Mouse (Mus musculus): ENCODE results near the gene Sfpq. TPM values are rescaled to one million over a fixed set of nuclear protein-coding genes. Genes with fewer than 3 reads are reported as not detected.

The Sfpq gene
- polyA plus RNA-seq, 1 experiment from 2014 or later: 37.6 TPM

DNA sequence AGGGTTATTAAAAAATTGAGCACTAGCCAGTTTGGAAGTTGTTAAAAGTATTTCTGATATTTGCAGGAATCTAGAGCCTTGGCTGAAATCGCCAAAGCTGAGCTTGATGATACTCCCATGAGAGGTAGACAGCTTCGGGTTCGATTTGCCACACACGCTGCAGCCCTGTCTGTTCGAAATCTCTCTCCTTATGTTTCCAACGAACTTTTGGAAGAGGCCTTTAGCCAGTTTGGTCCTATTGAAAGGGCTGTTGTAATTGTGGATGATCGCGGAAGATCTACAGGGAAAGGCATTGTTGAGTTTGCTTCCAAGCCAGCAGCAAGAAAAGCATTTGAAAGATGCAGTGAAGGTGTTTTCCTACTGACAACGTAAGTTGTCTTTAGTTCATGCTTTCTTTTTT lies 2.1 kb downstream of the Sfpq start:
- H3K36me3 ChIP-seq (ENCODE audit: control insufficient read depth, insufficient read depth, low read length): peaks cover 20% of the 10 kb centered on the region
- no peak overlapping the region for H3K27ac ChIP-seq (ENCODE audit: low read length)
- no peaks in the 10 kb centered on the region for H3K27me3 ChIP-seq (ENCODE audit: control insufficient read depth, insufficient read depth, low read length)
- no peak for ATAC-seq (ENCODE audit: insufficient read depth, low FRiP score)
- WGBS: under 1% methylated on average over 9 of the region's 9 CpGs
- H3K4me1 ChIP-seq (ENCODE audit: control insufficient read depth, insufficient read depth, low read length): peaks cover 21% of the 10 kb centered on the region
- H3K9ac ChIP-seq (ENCODE audit: low read length): peak overlapping the region; percentile 100
- peak overlapping the region; percentile 83 for H3K4me3 ChIP-seq (replicated peaks; ENCODE audit: low read length)
- no peaks in the 10 kb centered on the region for H3K9me3 ChIP-seq (replicated peaks; ENCODE audit: control insufficient read depth, low read length)
- H3K4me2 ChIP-seq (ENCODE audit: low read depth, low read length): peak overlapping the region; percentile 88

DNA sequence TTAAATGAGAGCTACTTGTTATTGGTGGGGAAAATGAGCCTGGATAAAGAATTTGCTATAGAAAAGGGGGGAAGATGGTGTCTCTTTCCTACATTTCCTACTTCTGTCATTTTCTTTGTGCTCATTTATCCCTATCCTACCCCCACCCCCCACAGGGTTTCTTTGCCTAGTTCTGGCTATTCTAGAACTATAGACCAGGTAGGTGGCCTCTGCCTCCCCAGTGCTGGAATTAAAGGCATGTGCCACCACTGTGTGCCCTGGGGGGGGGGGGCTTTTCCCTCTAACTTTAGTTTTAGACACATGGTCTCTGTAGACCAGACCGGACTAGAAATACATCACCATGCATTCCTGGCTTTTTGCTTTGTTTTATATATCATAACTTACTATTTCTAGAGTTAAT lies 3.1 kb downstream of the Sfpq start:
- Histone ChIP-seq H3K36me3 (ENCODE audit: control insufficient read depth, insufficient read depth, low read length) (peaks cover 20% of the 10 kb centered on the region), H3K27ac (ENCODE audit: low read length) (no peak overlapping the region), H3K4me2 (ENCODE audit: low read depth, low read length) (peak overlapping the region; percentile 88), H3K27me3 (ENCODE audit: control insufficient read depth, insufficient read depth, low read length) (no peaks in the 10 kb centered on the region), H3K9me3 (replicated peaks; ENCODE audit: control insufficient read depth, low read length) (no peaks in the 10 kb centered on the region), H3K9ac (ENCODE audit: low read length) (peak overlapping the region; percentile 19; the same call in 1 of the 2 replicates), H3K4me3 (replicated peaks; ENCODE audit: low read length) (peak overlapping the region; percentile 83), H3K4me1 (ENCODE audit: control insufficient read depth, insufficient read depth, low read length) (peaks cover 21% of the 10 kb centered on the region)
- ATAC-seq (ENCODE audit: insufficient read depth, low FRiP score): no peak
- WGBS: 29% methylated on average over 1 of the region's 1 CpGs

DNA sequence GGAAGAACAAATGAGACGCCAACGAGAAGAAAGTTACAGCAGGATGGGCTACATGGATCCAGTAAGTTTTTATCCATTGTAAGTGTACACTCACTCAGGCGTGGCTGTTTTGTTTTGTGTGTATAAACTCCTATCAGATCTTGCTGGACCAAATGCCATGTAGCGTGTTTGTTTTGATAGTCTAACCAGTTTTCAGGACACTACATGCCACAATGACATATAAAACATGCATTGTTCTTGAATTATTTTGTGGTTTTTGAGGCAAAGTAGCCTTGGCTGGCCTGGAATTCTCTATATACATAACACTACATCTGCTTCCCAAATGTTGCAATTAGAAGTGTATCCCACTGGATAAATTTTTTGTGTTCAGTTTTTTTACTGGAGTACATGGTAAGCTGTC lies 5.7 kb downstream of the Sfpq start:
- peaks cover 18% of the 10 kb centered on the region for H3K4me1 ChIP-seq (ENCODE audit: control insufficient read depth, insufficient read depth, low read length)
- no peak overlapping the region for H3K9ac ChIP-seq (ENCODE audit: low read length)
- H3K27ac ChIP-seq (ENCODE audit: low read length): no peak overlapping the region
- no peaks in the 10 kb centered on the region for H3K9me3 ChIP-seq (replicated peaks; ENCODE audit: control insufficient read depth, low read length)
- ATAC-seq (ENCODE audit: insufficient read depth, low FRiP score): no peak
- WGBS: 87% methylated on average over 4 of the region's 4 CpGs
- peaks cover 36% of the 10 kb centered on the region for H3K36me3 ChIP-seq (ENCODE audit: control insufficient read depth, insufficient read depth, low read length)
- no peaks in the 10 kb centered on the region for H3K27me3 ChIP-seq (ENCODE audit: control insufficient read depth, insufficient read depth, low read length)
- no peak overlapping the region for H3K4me2 ChIP-seq (ENCODE audit: low read depth, low read length)
- no peak overlapping the region for H3K4me3 ChIP-seq (replicated peaks; ENCODE audit: low read length)

DNA sequence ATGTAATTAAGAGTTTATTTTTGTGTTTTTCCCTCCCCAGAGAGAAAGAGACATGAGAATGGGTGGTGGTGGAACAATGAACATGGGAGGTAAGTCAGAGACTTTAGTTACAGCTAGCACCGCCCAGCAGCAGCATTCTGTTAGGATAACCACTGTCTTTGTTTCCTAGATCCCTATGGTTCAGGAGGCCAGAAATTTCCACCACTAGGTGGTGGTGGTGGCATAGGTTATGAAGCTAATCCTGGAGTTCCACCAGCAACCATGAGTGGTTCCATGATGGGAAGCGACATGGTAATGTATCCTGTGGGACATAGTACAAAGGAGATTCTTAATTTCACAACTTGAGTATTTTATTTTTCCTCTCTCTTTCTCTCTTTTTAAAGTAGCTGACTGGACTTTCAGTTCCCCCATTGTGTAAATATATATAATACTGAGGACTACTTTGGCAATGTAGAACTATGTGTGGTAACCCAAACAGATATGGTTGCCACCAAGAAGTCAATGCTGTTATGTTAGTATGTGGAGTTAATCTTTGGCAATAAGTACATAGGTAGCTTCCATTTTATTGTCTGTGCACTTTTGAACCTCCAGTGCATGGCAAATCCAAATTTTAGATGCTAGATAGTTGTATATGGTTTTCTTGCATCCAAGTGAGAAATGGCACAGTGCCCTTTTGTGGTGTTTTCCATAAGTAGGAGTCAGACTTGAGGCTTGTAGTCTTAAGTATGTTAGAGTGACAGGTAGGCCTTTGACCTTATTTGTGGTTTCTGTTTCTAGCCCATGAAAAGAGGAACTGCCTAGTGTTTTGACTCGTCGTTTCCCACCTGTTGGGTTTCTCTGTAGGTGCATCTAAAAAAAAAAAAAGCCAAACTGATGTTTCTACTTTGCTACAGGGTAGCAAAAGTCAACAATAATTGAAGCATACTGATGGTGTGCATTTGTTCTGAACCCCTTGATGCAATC lies 6.4 kb downstream of the Sfpq start:
- H3K36me3 ChIP-seq (ENCODE audit: control insufficient read depth, insufficient read depth, low read length): peaks cover 40% of the 10 kb centered on the region
- no peak overlapping the region for H3K27ac ChIP-seq (ENCODE audit: low read length)
- WGBS: 60% methylated on average over 4 of the region's 4 CpGs

DNA sequence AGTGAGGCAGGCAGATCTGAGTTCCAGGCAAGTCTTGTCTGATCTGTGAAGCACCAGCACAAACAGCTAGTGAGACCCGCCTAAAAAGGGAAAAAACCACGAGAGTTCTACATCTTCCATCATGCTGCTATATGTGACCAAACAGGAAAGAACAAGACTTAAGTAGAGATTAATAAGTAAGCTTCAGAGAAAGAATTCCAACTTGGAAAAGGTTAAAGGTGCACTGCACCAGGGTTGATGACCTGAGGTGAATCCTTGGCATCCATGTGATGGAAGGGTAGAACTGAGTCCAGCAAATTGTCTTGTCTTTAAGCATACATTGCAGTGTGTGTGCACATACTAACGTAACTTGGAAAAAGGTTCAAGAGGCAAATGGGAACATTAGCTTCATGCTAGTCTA lies 16.0 kb downstream of the Sfpq start:
- Histone ChIP-seq H3K9ac (ENCODE audit: low read length) (no peak overlapping the region), H3K9me3 (replicated peaks; ENCODE audit: control insufficient read depth, low read length) (no peaks in the 10 kb centered on the region), H3K27ac (ENCODE audit: low read length) (no peak overlapping the region), H3K4me1 (ENCODE audit: control insufficient read depth, insufficient read depth, low read length) (no peaks in the 10 kb centered on the region), H3K36me3 (ENCODE audit: control insufficient read depth, insufficient read depth, low read length) (peaks cover 40% of the 10 kb centered on the region), H3K27me3 (ENCODE audit: control insufficient read depth, insufficient read depth, low read length) (no peaks in the 10 kb centered on the region), H3K4me2 (ENCODE audit: low read depth, low read length) (no peak overlapping the region), H3K4me3 (replicated peaks; ENCODE audit: low read length) (no peak overlapping the region)
- no peak for ATAC-seq (ENCODE audit: insufficient read depth, low FRiP score)
- 86% methylated on average over 3 of the region's 3 CpGs for WGBS

More for the DNA sequence above, 6.4 kb downstream of the Sfpq start:
- no peaks in the 10 kb centered on the region for H3K9me3 ChIP-seq (replicated peaks; ENCODE audit: control insufficient read depth, low read length)
- no peaks in the 10 kb centered on the region for H3K27me3 ChIP-seq (ENCODE audit: control insufficient read depth, insufficient read depth, low read length)
- no peak overlapping the region for H3K9ac ChIP-seq (ENCODE audit: low read length)
- peaks cover 18% of the 10 kb centered on the region for H3K4me1 ChIP-seq (ENCODE audit: control insufficient read depth, insufficient read depth, low read length)
- H3K4me3 ChIP-seq (replicated peaks; ENCODE audit: low read length): no peak overlapping the region
- no peak overlapping the region for H3K4me2 ChIP-seq (ENCODE audit: low read depth, low read length)
- ATAC-seq (ENCODE audit: insufficient read depth, low FRiP score): no peak

DNA sequence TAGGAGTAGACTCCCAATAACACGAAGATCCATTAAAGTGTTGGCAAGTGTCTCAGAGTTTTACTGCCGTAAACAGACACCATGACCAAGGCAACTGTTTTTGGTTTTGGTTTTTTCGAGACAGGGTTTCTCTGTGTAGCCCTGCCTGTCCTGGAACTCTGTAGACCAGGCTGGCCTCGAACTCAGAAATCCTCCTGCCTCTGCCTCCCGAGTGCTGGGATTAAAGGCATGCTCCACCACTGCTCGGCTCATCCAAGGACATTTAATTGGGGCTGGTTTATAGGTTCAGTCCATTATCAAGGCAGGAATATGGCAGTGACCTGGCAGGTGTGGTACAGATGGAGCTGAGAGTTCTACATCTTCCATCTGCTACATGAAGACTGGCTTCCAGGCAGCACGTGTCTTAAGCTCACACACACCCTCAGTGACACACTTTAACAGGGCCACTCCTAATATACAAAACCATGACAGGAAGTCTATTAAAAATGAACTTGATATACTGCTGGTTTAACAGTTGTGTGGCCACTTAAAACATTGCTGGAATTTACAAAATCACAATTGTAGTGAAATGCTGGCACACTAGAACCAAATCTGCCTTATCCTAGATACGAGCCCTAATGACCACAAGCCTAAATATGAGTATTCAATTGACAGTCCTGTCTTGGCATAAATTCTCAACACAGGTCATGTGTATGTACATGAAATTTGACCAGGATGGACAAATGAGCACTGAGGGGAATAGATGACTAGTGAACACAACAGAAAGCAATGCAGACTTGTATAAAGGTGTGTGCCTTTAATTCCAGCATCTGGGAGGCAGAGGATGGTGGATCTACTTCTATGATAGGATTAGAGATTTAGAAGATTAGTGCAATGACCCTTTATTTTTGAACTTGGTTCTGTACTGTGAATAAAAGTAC lies 17.0 kb downstream of the Sfpq start:
- no peak overlapping the region for H3K4me3 ChIP-seq (replicated peaks; ENCODE audit: low read length)
- WGBS: 83% methylated on average over 8 of the region's 8 CpGs
- H3K9me3 ChIP-seq (replicated peaks; ENCODE audit: control insufficient read depth, low read length): no peaks in the 10 kb centered on the region
- H3K9ac ChIP-seq (ENCODE audit: low read length): no peak overlapping the region
- no peaks in the 10 kb centered on the region for H3K27me3 ChIP-seq (ENCODE audit: control insufficient read depth, insufficient read depth, low read length)
- no peak overlapping the region for H3K4me2 ChIP-seq (ENCODE audit: low read depth, low read length)
- no peak for ATAC-seq (ENCODE audit: insufficient read depth, low FRiP score)
- no peak overlapping the region for H3K27ac ChIP-seq (ENCODE audit: low read length)
- peaks cover 34% of the 10 kb centered on the region for H3K36me3 ChIP-seq (ENCODE audit: control insufficient read depth, insufficient read depth, low read length)
- no peaks in the 10 kb centered on the region for H3K4me1 ChIP-seq (ENCODE audit: control insufficient read depth, insufficient read depth, low read length)

DNA sequence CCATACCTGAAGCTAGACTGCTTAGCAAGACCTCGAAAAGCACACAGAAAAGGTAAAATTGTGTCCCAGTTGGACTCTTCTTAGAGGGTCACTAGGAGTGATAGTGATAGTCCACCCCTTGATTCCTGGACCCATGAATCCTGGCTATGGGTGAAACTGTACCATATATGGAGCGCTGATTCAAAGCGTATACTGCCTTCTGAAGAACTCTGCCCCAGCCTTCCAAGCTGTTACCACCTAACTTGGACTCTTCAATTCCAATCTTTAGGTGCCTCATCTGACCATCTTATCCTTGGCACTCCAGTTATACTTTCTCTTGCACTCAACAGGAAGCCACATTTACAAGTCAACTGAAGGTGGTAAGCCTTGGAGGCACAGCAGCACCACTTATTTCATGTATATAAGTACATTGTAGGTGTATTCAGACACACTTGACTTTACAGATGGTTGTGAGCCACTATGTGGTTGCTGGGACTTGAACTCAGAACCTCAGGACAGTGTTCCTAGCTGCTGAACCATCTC lies 17.8 kb downstream of the Sfpq start:
- no peak overlapping the region for H3K27ac ChIP-seq (ENCODE audit: low read length)
- no peak overlapping the region for H3K9ac ChIP-seq (ENCODE audit: low read length)
- no peaks in the 10 kb centered on the region for H3K27me3 ChIP-seq (ENCODE audit: control insufficient read depth, insufficient read depth, low read length)
- no peaks in the 10 kb centered on the region for H3K9me3 ChIP-seq (replicated peaks; ENCODE audit: control insufficient read depth, low read length)
- 86% methylated on average over 3 of the region's 3 CpGs for WGBS
- H3K4me3 ChIP-seq (replicated peaks; ENCODE audit: low read length): no peak overlapping the region
- peaks cover 31% of the 10 kb centered on the region for H3K36me3 ChIP-seq (ENCODE audit: control insufficient read depth, insufficient read depth, low read length)
- H3K4me1 ChIP-seq (ENCODE audit: control insufficient read depth, insufficient read depth, low read length): no peaks in the 10 kb centered on the region
- ATAC-seq (ENCODE audit: insufficient read depth, low FRiP score): no peak
- H3K4me2 ChIP-seq (ENCODE audit: low read depth, low read length): no peak overlapping the region

DNA sequence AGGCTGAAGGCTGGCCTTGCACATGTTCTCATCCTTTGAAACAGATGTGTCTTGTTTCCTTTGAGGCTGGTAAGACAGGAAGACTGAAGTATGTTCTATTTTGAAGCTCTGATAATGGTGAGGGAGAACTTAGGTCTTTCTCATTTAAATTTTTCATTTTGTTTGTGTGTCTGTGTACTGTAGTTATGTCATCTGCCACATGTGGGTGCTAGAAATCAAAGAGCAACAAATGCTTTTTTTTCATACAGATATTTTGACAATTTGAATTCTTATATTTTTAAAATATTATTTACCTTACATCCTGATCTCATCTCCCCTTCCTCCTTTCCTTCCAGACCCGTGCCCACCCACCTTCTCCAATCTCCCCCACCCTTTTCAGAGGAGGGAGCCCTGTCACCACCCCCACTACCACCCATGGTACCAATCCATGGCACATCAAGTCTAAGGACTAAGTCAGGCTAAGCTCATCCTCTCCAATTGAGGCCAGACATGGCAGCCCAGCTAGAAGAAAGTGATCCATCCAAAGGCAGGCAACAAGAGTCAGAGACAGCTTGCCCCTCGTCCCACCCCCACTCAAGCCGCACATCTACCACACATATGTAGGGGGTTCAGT lies 18.9 kb downstream of the Sfpq start:
- no peaks in the 10 kb centered on the region for H3K27me3 ChIP-seq (ENCODE audit: control insufficient read depth, insufficient read depth, low read length)
- ATAC-seq (ENCODE audit: insufficient read depth, low FRiP score): peak; percentile 33; the same call in 1 of the 2 replicates
- H3K9ac ChIP-seq (ENCODE audit: low read length): no peak overlapping the region
- no peaks in the 10 kb centered on the region for H3K9me3 ChIP-seq (replicated peaks; ENCODE audit: control insufficient read depth, low read length)
- no peaks in the 10 kb centered on the region for H3K4me1 ChIP-seq (ENCODE audit: control insufficient read depth, insufficient read depth, low read length)
- 68% methylated on average over 3 of the region's 3 CpGs for WGBS
- H3K4me2 ChIP-seq (ENCODE audit: low read depth, low read length): no peak overlapping the region
- no peak overlapping the region for H3K27ac ChIP-seq (ENCODE audit: low read length)
- peaks cover 30% of the 10 kb centered on the region for H3K36me3 ChIP-seq (ENCODE audit: control insufficient read depth, insufficient read depth, low read length)
- no peak overlapping the region for H3K4me3 ChIP-seq (replicated peaks; ENCODE audit: low read length)
